Mouse (Mus musculus): ENCODE measurements around the gene BC029722. TPM values are rescaled to one million over a fixed set of nuclear protein-coding genes. Genes with fewer than 3 reads are reported as not detected.

Gene BC029722
- total and polyA plus RNA-seq, 2 experiments: 5.5 to 23.7 TPM

- Histone ChIP-seq H3K9ac (ENCODE audit: low read depth, low read length) (no peak overlapping the region), H3K4me3 (ENCODE audit: insufficient read depth, low read depth, low read length) (no peak overlapping the region), H3K79me2 (ENCODE audit: control insufficient read depth, insufficient read depth, low read length) (no peaks in the 10 kb centered on the region), H3K36me3 (ENCODE audit: control insufficient read depth, insufficient read depth, low read length) (no peaks in the 10 kb centered on the region), H3K27me3 (ENCODE audit: control insufficient read depth, insufficient read depth, low read length) (0 out of 2 replicates have a peak, but pooled peaks cover 2% of the 10 kb centered on the region), H3K27ac (replicated peaks; ENCODE audit: insufficient read depth, low read depth, low read length) (no peak overlapping the region), H3K4me1 (ENCODE audit: control insufficient read depth, insufficient read depth, low read length) (no peaks in the 10 kb centered on the region)
- 65% methylated on average over 5 of the region's 5 CpGs for WGBS
- DNase-seq (ENCODE audit: extremely low read depth, low read depth, low spot score): no peak
- no peak for TF ChIP-seq POLR2A (IDR thresholded peaks at IDR 0.05; ENCODE audit: extremely low read depth, insufficient read depth, low read length)
- TF ChIP-seq CTCF (IDR thresholded peaks at IDR 0.05; ENCODE audit: low read depth, low read length): no peak
These were observed 32.3 kb downstream of the BC029722 start for GRCm38 (mm10) chr2:155786905-155787304.

DNA sequence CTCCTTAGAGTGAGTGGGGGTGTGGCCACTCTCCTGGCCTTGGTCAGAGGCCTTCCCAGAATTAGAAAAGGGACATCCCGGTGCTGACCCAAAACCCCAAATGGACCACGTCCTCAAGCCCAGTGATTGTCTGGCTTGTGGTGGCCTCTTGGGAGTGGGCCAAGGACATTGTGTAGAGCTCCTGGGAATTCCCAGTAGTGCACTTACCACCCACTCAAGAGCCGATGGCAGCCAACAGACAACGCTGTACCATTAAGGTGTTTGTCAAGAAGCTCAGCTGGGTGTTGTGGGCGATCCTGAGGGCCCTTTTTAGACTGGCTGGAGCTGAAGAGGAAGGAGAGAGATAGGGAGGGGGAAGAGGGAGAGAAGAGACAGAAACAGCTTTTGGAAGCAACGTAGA lies 34.7 kb downstream of the BC029722 start:
- no peak for DNase-seq (ENCODE audit: extremely low read depth, low read depth, low spot score)
- no peaks in the 10 kb centered on the region for H3K79me2 ChIP-seq (ENCODE audit: control insufficient read depth, insufficient read depth, low read length)
- no peak overlapping the region for H3K9ac ChIP-seq (ENCODE audit: low read depth, low read length)
- no peak overlapping the region for H3K27ac ChIP-seq (replicated peaks; ENCODE audit: insufficient read depth, low read depth, low read length)
- no peak overlapping the region for H3K4me3 ChIP-seq (ENCODE audit: insufficient read depth, low read depth, low read length)
- no peaks in the 10 kb centered on the region for H3K36me3 ChIP-seq (ENCODE audit: control insufficient read depth, insufficient read depth, low read length)
- no peaks in the 10 kb centered on the region for H3K4me1 ChIP-seq (ENCODE audit: control insufficient read depth, insufficient read depth, low read length)
- H3K27me3 ChIP-seq (ENCODE audit: control insufficient read depth, insufficient read depth, low read length): 0 out of 2 replicates have a peak, but pooled peaks cover 2% of the 10 kb centered on the region
- WGBS: 75% methylated on average over 6 of the region's 6 CpGs
- TF ChIP-seq POLR2A (IDR thresholded peaks at IDR 0.05; ENCODE audit: extremely low read depth, insufficient read depth, low read length): no peak
- no peak for TF ChIP-seq CTCF (IDR thresholded peaks at IDR 0.05; ENCODE audit: low read depth, low read length)

DNA sequence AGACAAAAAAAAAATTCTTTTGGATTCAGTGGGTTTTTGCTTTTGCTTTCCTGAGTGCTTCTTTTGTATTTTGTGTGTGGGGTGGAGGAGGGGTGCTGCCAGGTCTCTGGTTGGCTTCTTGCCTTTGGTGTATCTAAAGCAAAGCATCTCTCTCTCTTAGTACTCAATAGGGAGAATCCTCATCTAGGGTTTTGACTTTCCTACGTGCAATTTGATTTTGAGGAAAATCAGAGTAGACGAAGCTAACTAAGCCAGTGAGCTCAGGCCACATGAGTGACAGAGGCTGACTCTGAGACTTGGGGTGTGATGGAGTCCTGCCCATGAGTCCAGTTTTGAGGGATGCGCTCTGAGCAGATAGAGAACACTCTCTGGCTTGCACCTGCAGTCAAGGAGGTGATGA lies 39.7 kb downstream of the BC029722 start:
- WGBS: 78% methylated on average over 3 of the region's 3 CpGs
- Histone ChIP-seq H3K79me2 (ENCODE audit: control insufficient read depth, insufficient read depth, low read length) (no peaks in the 10 kb centered on the region), H3K4me1 (ENCODE audit: control insufficient read depth, insufficient read depth, low read length) (no peaks in the 10 kb centered on the region), H3K27me3 (ENCODE audit: control insufficient read depth, insufficient read depth, low read length) (no peaks in the 10 kb centered on the region), H3K9ac (ENCODE audit: low read depth, low read length) (no peak overlapping the region), H3K27ac (replicated peaks; ENCODE audit: insufficient read depth, low read depth, low read length) (no peak overlapping the region), H3K36me3 (ENCODE audit: control insufficient read depth, insufficient read depth, low read length) (no peaks in the 10 kb centered on the region), H3K4me3 (ENCODE audit: insufficient read depth, low read depth, low read length) (no peak overlapping the region)
- no peak for TF ChIP-seq CTCF (IDR thresholded peaks at IDR 0.05; ENCODE audit: low read depth, low read length)
- no peak for TF ChIP-seq POLR2A (IDR thresholded peaks at IDR 0.05; ENCODE audit: extremely low read depth, insufficient read depth, low read length)
- no peak for DNase-seq (ENCODE audit: extremely low read depth, low read depth, low spot score)

- no peaks in the 10 kb centered on the region for H3K4me1 ChIP-seq (ENCODE audit: control insufficient read depth, insufficient read depth, low read length)
- no peak for DNase-seq (ENCODE audit: extremely low read depth, low read depth, low spot score)
- peaks cover 3% of the 10 kb centered on the region; the same call in 1 of the 2 replicates for H3K27me3 ChIP-seq (ENCODE audit: control insufficient read depth, insufficient read depth, low read length)
These were observed 40.2 kb downstream of the BC029722 start for GRCm38 (mm10) chr2:155779066-155779465.

DNA sequence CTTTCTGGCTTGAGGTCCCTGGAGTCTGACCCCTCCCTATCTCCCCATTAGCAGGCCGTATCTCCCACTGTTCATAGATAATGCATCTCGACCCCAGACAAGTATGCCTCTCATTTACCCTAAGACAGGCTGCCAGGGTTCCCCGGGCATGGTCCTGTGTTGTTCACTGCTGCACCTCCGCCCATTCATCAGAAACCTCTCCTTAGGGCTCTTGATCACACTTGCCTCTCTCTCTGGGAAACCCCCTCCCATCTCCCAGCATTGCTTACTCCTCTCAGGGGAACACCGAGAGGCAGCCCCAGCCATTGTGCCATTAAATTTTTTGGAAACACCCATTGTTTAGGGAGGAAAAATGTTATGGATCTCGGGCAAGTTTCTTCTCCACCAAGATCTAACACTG lies 41.2 kb downstream of the BC029722 start:
- H3K4me3 ChIP-seq (ENCODE audit: insufficient read depth, low read depth, low read length): no peak overlapping the region
- H3K79me2 ChIP-seq (ENCODE audit: control insufficient read depth, insufficient read depth, low read length): no peaks in the 10 kb centered on the region
- no peaks in the 10 kb centered on the region for H3K36me3 ChIP-seq (ENCODE audit: control insufficient read depth, insufficient read depth, low read length)
- 72% methylated on average over 6 of the region's 6 CpGs for WGBS
- TF ChIP-seq POLR2A (IDR thresholded peaks at IDR 0.05; ENCODE audit: extremely low read depth, insufficient read depth, low read length) (no peak), CTCF (IDR thresholded peaks at IDR 0.05; ENCODE audit: low read depth, low read length) (no peak)
- H3K9ac ChIP-seq (ENCODE audit: low read depth, low read length): no peak overlapping the region
- H3K27me3 ChIP-seq (ENCODE audit: control insufficient read depth, insufficient read depth, low read length): peaks cover 6% of the 10 kb centered on the region; the same call in 1 of the 2 replicates
- no peak for DNase-seq (ENCODE audit: extremely low read depth, low read depth, low spot score)
- H3K4me1 ChIP-seq (ENCODE audit: control insufficient read depth, insufficient read depth, low read length): no peaks in the 10 kb centered on the region
- no peak overlapping the region for H3K27ac ChIP-seq (replicated peaks; ENCODE audit: insufficient read depth, low read depth, low read length)

More at GRCm38 (mm10) chr2:155779066-155779465, 40.2 kb downstream of the BC029722 start:
- TF ChIP-seq CTCF (IDR thresholded peaks at IDR 0.05; ENCODE audit: low read depth, low read length) (no peak), POLR2A (IDR thresholded peaks at IDR 0.05; ENCODE audit: extremely low read depth, insufficient read depth, low read length) (no peak)
- Histone ChIP-seq H3K36me3 (ENCODE audit: control insufficient read depth, insufficient read depth, low read length) (no peaks in the 10 kb centered on the region), H3K27ac (replicated peaks; ENCODE audit: insufficient read depth, low read depth, low read length) (no peak overlapping the region), H3K79me2 (ENCODE audit: control insufficient read depth, insufficient read depth, low read length) (no peaks in the 10 kb centered on the region), H3K9ac (ENCODE audit: low read depth, low read length) (no peak overlapping the region), H3K4me3 (ENCODE audit: insufficient read depth, low read depth, low read length) (no peak overlapping the region)
- WGBS: 18% methylated on average over 6 of the region's 7 CpGs

GRCm38 (mm10) chr2:155777688-155777985 lies 41.6 kb downstream of the BC029722 start:
- Histone ChIP-seq H3K4me3 (ENCODE audit: insufficient read depth, low read depth, low read length) (no peak overlapping the region), H3K79me2 (ENCODE audit: control insufficient read depth, insufficient read depth, low read length) (no peaks in the 10 kb centered on the region), H3K9ac (ENCODE audit: low read depth, low read length) (no peak overlapping the region), H3K27ac (replicated peaks; ENCODE audit: insufficient read depth, low read depth, low read length) (no peak overlapping the region), H3K4me1 (ENCODE audit: control insufficient read depth, insufficient read depth, low read length) (no peaks in the 10 kb centered on the region), H3K27me3 (ENCODE audit: control insufficient read depth, insufficient read depth, low read length) (peaks cover 6% of the 10 kb centered on the region; the same call in 1 of the 2 replicates), H3K36me3 (ENCODE audit: control insufficient read depth, insufficient read depth, low read length) (no peaks in the 10 kb centered on the region)
- 86% methylated on average over 4 of the region's 4 CpGs for WGBS
- DNase-seq (ENCODE audit: extremely low read depth, low read depth, low spot score): no peak
- TF ChIP-seq CTCF (IDR thresholded peaks at IDR 0.05; ENCODE audit: low read depth, low read length) (no peak), POLR2A (IDR thresholded peaks at IDR 0.05; ENCODE audit: extremely low read depth, insufficient read depth, low read length) (no peak)

Data from liver, adult 2 months (tissue).